Mouse (Mus musculus): ENCODE results near the gene Rbfox2. TPM values are rescaled to one million over a fixed set of nuclear protein-coding genes. Genes with fewer than 3 reads are reported as not detected.

The Rbfox2 gene
- polyA plus RNA-seq, 1 experiment from 2014 or later: 136 TPM

DNA sequence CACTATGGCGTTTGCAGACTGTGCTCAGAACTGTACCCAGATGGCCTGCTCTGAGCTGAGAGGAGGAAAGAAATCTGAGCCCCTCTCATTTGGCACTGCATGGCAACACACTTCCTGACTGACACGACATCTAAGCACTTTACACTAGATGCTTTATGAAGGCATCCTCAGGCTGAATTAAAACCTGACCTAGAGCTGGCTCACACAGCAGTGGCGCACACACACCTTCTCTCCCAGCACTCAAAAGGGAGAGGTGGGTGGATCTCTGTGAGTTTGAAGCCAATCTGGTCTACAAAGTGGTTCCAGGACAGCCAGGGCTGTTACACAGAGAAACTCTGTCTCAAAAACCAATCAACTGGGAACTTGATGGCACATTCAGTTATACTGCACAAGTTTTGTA lies 207.0 kb downstream of the Rbfox2 start:
- WGBS: 69% methylated on average over 3 of the region's 3 CpGs
- H3K4me3 ChIP-seq: no peak overlapping the region
- no peak overlapping the region for H3K4me2 ChIP-seq
- H3K4me1 ChIP-seq (replicated peaks): peaks cover 8% of the 10 kb centered on the region
- no peaks in the 10 kb centered on the region for H3K27me3 ChIP-seq
- H3K9ac ChIP-seq: no peak overlapping the region
- H3K36me3 ChIP-seq: peaks cover 65% of the 10 kb centered on the region
- no peak for ATAC-seq (ENCODE audit: low read depth)
- no peaks in the 10 kb centered on the region for H3K9me3 ChIP-seq
- H3K27ac ChIP-seq (replicated peaks): no peak overlapping the region

- WGBS: 88% methylated on average over 6 of the region's 6 CpGs
- Histone ChIP-seq H3K9me3 (no peaks in the 10 kb centered on the region), H3K27me3 (no peaks in the 10 kb centered on the region), H3K9ac (no peak overlapping the region), H3K4me2 (no peak overlapping the region), H3K4me1 (replicated peaks) (no peaks in the 10 kb centered on the region), H3K4me3 (no peak overlapping the region), H3K27ac (replicated peaks) (no peak overlapping the region), H3K36me3 (peaks cover 78% of the 10 kb centered on the region)
- ATAC-seq (ENCODE audit: low read depth): no peak
Observed at GRCm38 (mm10) chr15:77097358-77097757, 209.4 kb downstream of the Rbfox2 start.

DNA sequence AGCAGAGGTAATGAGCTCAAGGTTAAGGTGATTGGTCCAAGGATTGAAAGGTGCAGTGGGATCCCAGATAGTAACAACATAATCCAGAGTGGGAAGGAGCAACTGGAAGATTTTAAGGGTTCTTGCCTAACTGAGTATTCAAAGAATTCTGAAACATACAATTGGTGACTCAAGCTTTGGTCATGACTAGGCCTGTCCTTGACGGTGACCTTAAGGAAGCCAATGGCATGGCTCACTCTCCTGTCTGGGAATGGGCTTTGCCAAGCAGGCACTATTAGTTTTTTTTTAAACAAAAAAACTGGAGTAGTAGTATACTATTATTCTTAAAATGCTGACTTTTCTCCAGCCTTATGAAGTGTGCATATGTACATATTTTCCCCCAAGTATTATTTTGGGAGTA lies 211.6 kb downstream of the Rbfox2 start:
- H3K4me2 ChIP-seq: no peak overlapping the region
- H3K4me3 ChIP-seq: no peak overlapping the region
- H3K9ac ChIP-seq: no peak overlapping the region
- WGBS: 98% methylated on average over 1 of the region's 1 CpGs
- no peaks in the 10 kb centered on the region for H3K9me3 ChIP-seq
- H3K27ac ChIP-seq (replicated peaks): no peak overlapping the region
- H3K4me1 ChIP-seq (replicated peaks): peaks cover under 1% of the 10 kb centered on the region; the same call in 1 of the 2 replicates
- ATAC-seq (ENCODE audit: low read depth): no peak
- peaks cover 76% of the 10 kb centered on the region for H3K36me3 ChIP-seq
- H3K27me3 ChIP-seq: no peaks in the 10 kb centered on the region

DNA sequence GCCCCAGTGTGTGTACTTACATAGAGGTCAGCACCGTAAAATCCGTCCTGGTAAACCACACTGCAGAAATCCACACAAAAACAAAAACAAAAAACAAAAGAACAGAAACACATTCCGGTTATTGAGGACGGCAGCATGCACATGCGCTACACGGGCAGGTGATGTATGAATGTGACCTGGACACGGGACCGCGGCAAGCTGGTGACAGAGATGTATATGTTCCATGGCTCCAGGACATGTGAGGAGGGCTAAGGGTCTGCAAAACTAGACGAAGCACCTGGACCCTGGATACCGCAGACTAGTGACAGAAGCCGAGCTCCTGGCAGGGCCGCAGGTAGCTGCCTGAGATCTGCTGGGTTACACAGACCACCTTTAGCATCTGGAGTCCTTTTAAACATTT lies 212.4 kb downstream of the Rbfox2 start:
- no peak overlapping the region for H3K4me3 ChIP-seq
- H3K27ac ChIP-seq (replicated peaks): no peak overlapping the region
- H3K27me3 ChIP-seq: no peaks in the 10 kb centered on the region
- no peak for ATAC-seq (ENCODE audit: low read depth)
- no peak overlapping the region for H3K4me2 ChIP-seq
- peaks cover 71% of the 10 kb centered on the region for H3K36me3 ChIP-seq
- WGBS: 88% methylated on average over 13 of the region's 13 CpGs
- no peak overlapping the region for H3K9ac ChIP-seq
- peaks cover 8% of the 10 kb centered on the region for H3K4me1 ChIP-seq (replicated peaks)
- no peaks in the 10 kb centered on the region for H3K9me3 ChIP-seq

DNA sequence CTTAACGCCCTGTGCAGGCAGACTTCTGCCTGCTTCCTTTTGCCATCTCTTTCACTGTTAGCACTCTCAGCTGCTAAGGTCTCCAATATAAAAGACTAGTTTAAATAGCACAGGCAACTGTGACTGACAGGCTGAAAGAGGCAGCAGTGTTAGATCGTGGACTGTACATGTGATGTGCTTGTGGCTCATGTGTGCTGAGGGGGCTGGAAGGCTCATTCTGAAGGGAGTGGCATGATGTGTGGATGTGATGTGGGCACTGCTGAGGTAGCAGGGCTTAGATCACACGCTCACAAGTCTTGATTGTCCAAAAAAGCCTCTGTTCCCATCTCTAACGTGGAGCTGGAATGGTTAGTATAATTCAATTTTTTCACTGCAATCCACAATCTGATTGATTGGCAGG lies 215.4 kb downstream of the Rbfox2 start:
- no peak overlapping the region for H3K4me3 ChIP-seq
- no peak for ATAC-seq (ENCODE audit: low read depth)
- H3K9me3 ChIP-seq: no peaks in the 10 kb centered on the region
- WGBS: 95% methylated on average over 4 of the region's 4 CpGs
- H3K4me1 ChIP-seq (replicated peaks): peaks cover 20% of the 10 kb centered on the region
- no peaks in the 10 kb centered on the region for H3K27me3 ChIP-seq
- H3K4me2 ChIP-seq: no peak overlapping the region
- H3K9ac ChIP-seq: no peak overlapping the region
- no peak overlapping the region for H3K27ac ChIP-seq (replicated peaks)
- H3K36me3 ChIP-seq: peaks cover 70% of the 10 kb centered on the region

DNA sequence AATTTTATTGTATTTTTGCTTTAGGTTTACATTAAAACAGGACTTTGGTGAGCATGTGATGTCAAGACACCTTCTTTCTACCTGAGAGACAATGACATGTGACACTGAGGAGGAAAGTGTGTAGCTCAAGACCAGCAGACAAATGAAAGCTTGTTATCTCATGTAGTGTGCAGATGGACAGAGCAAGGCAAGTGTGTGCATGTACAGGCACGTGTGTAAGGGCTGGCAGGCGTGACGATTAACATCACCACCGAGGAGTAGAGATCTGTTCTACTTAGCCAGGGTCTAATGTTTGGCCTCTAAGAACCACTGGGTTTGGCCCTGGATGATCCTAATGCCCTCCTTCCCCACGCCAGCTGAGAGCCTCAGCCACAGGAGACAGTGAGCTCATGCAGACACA lies 216.3 kb downstream of the Rbfox2 start:
- peak overlapping the region; percentile 19; the same call in 1 of the 2 replicates for H3K27ac ChIP-seq (replicated peaks)
- no peaks in the 10 kb centered on the region for H3K27me3 ChIP-seq
- H3K9ac ChIP-seq: no peak overlapping the region
- no peak overlapping the region for H3K4me3 ChIP-seq
- H3K4me1 ChIP-seq (replicated peaks): peaks cover 20% of the 10 kb centered on the region
- H3K9me3 ChIP-seq: no peaks in the 10 kb centered on the region
- no peak; the same call in 1 of the 2 replicates for ATAC-seq (ENCODE audit: low read depth)
- no peak overlapping the region for H3K4me2 ChIP-seq
- H3K36me3 ChIP-seq: peaks cover 68% of the 10 kb centered on the region
- WGBS: 88% methylated on average over 5 of the region's 5 CpGs

DNA sequence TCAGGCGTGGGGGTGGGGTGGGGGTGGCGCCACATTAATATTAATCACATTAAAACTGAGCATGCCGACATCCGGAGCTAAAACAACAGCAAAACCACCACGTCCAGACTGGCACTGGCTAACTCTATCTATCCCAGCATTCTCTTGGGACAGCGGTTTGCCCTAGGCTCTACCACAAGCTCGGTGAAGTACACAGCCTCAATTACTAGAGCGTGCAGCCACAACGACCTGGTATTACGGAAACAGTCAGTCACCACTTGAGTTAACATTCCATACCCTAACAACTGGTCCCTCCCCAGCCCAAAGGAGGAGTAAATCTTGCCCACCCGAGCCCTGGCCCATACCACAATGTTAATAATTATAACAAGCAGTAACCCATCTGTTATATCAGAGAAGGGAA lies 217.6 kb downstream of the Rbfox2 start:
- H3K4me3 ChIP-seq: no peak overlapping the region
- peaks cover 20% of the 10 kb centered on the region for H3K4me1 ChIP-seq (replicated peaks)
- 0 out of 2 replicates have a peak, but pooled peaks have one; percentile 23 for ATAC-seq (ENCODE audit: low read depth)
- WGBS: 49% methylated on average over 11 of the region's 11 CpGs
- peaks cover 75% of the 10 kb centered on the region for H3K36me3 ChIP-seq
- H3K4me2 ChIP-seq: no peak overlapping the region
- no peaks in the 10 kb centered on the region for H3K9me3 ChIP-seq
- no peak overlapping the region for H3K27ac ChIP-seq (replicated peaks)
- no peak overlapping the region for H3K9ac ChIP-seq
- no peaks in the 10 kb centered on the region for H3K27me3 ChIP-seq

GRCm38 (mm10) chr15:77086488-77086887 lies 220.3 kb downstream of the Rbfox2 start:
- 94% methylated on average over 1 of the region's 1 CpGs for WGBS
- Histone ChIP-seq H3K9ac (no peak overlapping the region), H3K36me3 (peaks cover 78% of the 10 kb centered on the region), H3K4me2 (no peak overlapping the region), H3K4me1 (replicated peaks) (peaks cover 20% of the 10 kb centered on the region), H3K4me3 (no peak overlapping the region), H3K27ac (replicated peaks) (no peak overlapping the region), H3K9me3 (no peaks in the 10 kb centered on the region), H3K27me3 (no peaks in the 10 kb centered on the region)
- ATAC-seq (ENCODE audit: low read depth): no peak

DNA sequence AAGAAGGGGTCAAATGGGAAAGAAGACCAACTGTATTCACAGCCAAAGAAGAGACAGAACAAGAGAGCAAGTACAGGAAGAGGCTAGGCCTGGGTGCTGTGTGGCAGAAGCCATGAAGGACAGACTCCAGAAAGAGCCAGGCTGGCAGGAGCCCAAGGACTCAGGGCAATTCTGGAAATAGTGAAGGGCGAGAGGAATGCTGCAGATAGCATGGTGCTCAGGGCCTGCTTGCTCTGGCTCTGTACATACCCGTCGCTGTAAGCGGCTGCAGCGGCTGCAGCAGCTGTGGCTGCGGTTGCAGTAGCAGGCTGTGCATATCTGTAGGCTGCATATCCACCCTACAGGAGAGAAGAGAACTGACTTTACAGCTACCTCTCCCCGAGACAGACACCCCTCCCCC lies 221.0 kb downstream of the Rbfox2 start:
- Histone ChIP-seq H3K27ac (replicated peaks) (no peak overlapping the region), H3K9ac (no peak overlapping the region), H3K4me2 (no peak overlapping the region), H3K4me1 (replicated peaks) (peaks cover 20% of the 10 kb centered on the region), H3K36me3 (peaks cover 79% of the 10 kb centered on the region), H3K4me3 (no peak overlapping the region), H3K27me3 (no peaks in the 10 kb centered on the region), H3K9me3 (no peaks in the 10 kb centered on the region)
- no peak for ATAC-seq (ENCODE audit: low read depth)
- 93% methylated on average over 7 of the region's 7 CpGs for WGBS

DNA sequence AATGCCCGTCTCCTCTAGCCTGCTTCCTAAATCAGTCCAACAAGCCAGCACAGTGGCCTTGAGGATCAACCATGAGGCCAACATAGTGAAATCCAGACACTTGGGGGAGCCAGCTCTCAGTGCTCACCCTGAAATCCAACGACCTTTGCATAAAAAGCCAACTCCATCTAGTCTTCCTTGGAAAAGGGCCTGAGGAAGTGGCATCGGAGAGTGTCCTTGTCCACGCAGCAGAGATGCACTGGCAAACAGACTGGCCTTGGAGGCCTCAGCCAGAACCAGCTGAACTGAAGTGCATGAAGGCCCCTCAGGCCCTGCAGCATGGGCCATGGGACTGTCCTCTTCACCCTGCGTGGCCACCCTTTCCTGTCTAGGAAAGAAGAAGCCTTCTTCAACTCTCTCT lies 225.3 kb downstream of the Rbfox2 start:
- no peaks in the 10 kb centered on the region for H3K9me3 ChIP-seq
- 85% methylated on average over 5 of the region's 5 CpGs for WGBS
- no peak for ATAC-seq (ENCODE audit: low read depth)
- peak overlapping the region; percentile 2; the same call in 1 of the 2 replicates for H3K9ac ChIP-seq
- H3K4me1 ChIP-seq (replicated peaks): peaks cover 8% of the 10 kb centered on the region
- no peak overlapping the region for H3K4me2 ChIP-seq
- H3K36me3 ChIP-seq: peaks cover 94% of the 10 kb centered on the region
- no peaks in the 10 kb centered on the region for H3K27me3 ChIP-seq
- no peak overlapping the region for H3K27ac ChIP-seq (replicated peaks)
- no peak overlapping the region for H3K4me3 ChIP-seq

DNA sequence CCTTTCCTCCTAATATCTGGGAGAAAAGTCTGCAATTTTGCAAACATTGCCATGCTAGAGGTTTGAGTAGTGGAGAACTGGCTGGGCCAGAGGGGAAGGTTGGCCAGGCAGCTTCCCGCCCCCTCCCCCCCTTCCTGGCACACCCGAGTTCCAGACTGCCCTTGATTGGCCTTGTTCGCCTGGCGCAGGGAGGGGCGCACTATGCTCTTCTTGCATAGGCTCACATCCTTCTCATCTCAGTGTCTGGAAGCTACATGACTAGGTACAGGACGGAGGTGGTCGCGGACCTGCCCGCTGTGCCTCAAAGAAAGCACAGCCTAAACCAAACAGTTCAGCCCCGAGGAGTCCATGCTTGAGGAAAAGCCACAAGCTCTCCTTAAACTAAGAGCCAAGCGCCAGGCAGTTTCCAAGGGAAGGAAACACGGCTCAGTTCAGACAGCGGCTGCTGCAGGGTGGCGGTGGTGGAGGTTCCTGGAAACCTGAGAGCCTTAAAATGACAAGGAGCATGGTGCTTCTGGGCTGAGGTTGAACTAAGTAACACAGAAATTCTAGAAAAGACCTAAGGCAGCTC lies 226.0 kb downstream of the Rbfox2 start:
- no peak for ATAC-seq (ENCODE audit: low read depth)
- peaks cover 8% of the 10 kb centered on the region for H3K4me1 ChIP-seq (replicated peaks)
- H3K4me2 ChIP-seq: no peak overlapping the region
- 81% methylated on average over 14 of the region's 14 CpGs for WGBS
- no peak overlapping the region for H3K4me3 ChIP-seq
- no peak overlapping the region for H3K9ac ChIP-seq
- no peaks in the 10 kb centered on the region for H3K27me3 ChIP-seq
- no peak overlapping the region for H3K27ac ChIP-seq (replicated peaks)
- no peaks in the 10 kb centered on the region for H3K9me3 ChIP-seq
- H3K36me3 ChIP-seq: peaks cover 96% of the 10 kb centered on the region

GRCm38 (mm10) chr15:77079890-77080361 lies 226.9 kb downstream of the Rbfox2 start:
- no peaks in the 10 kb centered on the region for H3K9me3 ChIP-seq
- H3K4me1 ChIP-seq (replicated peaks): peaks cover 8% of the 10 kb centered on the region
- WGBS: 74% methylated on average over 11 of the region's 11 CpGs
- no peaks in the 10 kb centered on the region for H3K27me3 ChIP-seq
- ATAC-seq (ENCODE audit: low read depth): no peak
- H3K4me3 ChIP-seq: no peak overlapping the region
- no peak overlapping the region for H3K9ac ChIP-seq
- H3K36me3 ChIP-seq: peaks cover 93% of the 10 kb centered on the region
- H3K27ac ChIP-seq (replicated peaks): no peak overlapping the region
- no peak overlapping the region for H3K4me2 ChIP-seq

- WGBS: 67% methylated on average over 14 of the region's 14 CpGs
- no peak overlapping the region for H3K4me2 ChIP-seq
- peaks cover 87% of the 10 kb centered on the region for H3K36me3 ChIP-seq
- no peak overlapping the region for H3K27ac ChIP-seq (replicated peaks)
- no peak overlapping the region for H3K9ac ChIP-seq
- H3K9me3 ChIP-seq: no peaks in the 10 kb centered on the region
- peaks cover 8% of the 10 kb centered on the region for H3K4me1 ChIP-seq (replicated peaks)
- ATAC-seq (ENCODE audit: low read depth): no peak
- H3K27me3 ChIP-seq: no peaks in the 10 kb centered on the region
- no peak overlapping the region for H3K4me3 ChIP-seq
Observed at GRCm38 (mm10) chr15:77079256-77079822, 227.5 kb downstream of the Rbfox2 start.
